Mouse (Mus musculus): ENCODE results near the gene Akap6.

DNA sequence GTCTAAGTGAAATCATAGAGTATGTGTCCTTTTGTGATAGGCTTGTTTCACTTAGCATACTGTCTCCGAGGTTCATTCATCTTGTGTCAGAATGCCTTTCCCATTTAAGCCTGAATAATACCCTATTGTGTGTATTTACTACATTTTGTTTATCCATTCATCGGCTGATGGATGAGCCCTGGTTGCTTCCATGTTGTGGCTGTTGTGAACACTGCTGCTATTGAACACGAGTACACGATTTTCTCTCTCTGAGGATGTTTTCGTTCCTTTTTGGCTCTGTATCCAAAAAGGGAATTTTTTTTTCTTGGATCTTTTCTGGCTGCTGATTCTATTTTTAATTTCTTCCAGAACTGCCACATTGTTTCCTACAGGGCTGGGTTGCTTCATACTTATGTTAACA, 81.0 kb downstream of the Akap6 start:
- TF ChIP-seq CTCF (IDR thresholded peaks at IDR 0.05; ENCODE audit: borderline replicate concordance, insufficient read depth, low read depth, low read length): no peak
- no peak for TF ChIP-seq POLR2A (IDR thresholded peaks at IDR 0.05; ENCODE audit: borderline replicate concordance, insufficient read depth, low read length)
